Mouse (Mus musculus): Measurements from ENCODE around the gene Meaf6. TPM values are rescaled to one million over a fixed set of nuclear protein-coding genes. Genes with fewer than 3 reads are reported as not detected.
A peak's percentile ranks its signal among the peaks of the same experiment; 100 is the strongest.

The Meaf6 gene
- polyA plus RNA-seq, 1 experiment from 2014 or later = 128 TPM

DNA sequence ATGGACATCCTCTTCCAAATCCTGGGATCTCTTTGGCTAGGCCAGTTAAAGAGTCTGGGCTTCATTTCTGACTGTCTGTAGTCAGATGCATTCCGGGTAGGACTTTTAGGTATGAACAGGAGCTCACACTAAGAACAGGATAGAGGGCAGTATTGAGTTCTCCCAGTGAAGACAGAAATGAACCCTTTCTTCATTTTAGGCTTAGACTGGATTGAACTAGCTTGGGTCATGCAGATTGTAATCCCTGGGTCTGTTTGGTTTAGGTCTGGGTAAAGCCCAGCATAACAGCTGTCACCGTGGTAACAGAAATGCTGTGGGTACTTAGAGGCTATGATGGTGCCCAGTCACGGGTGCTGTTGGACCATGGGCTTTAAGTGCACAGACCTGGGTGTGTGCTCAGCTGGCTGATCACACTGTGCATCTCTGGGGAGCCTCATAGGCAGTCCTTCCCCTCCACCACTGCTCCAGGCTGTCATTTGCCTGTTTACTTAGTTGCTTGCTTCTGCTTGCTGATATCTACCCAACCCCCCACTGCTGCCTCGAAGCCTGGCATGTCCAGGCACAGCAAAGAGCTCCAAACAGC, 68.8 kb downstream of the Meaf6 start:
- H3K27me3 ChIP-seq = peaks cover 37% of the 10 kb centered on the region
- 78% methylated on average over 4 of the region's 4 CpGs for WGBS
- no peak overlapping the region for H3K27ac ChIP-seq
- H3K4me3 ChIP-seq (replicated peaks) = no peak overlapping the region
- H3K4me2 ChIP-seq = no peak overlapping the region
- no peaks in the 10 kb centered on the region; the same call in 1 of the 2 replicates for H3K4me1 ChIP-seq
- no peak for ATAC-seq (ENCODE audit: low FRiP score)
- H3K9me3 ChIP-seq = no peaks in the 10 kb centered on the region
- no peaks in the 10 kb centered on the region for H3K36me3 ChIP-seq (replicated peaks)
- H3K9ac ChIP-seq = no peak overlapping the region

GRCm38 (mm10) chr4:125155646-125156045, 70.7 kb downstream of the Meaf6 start:
- WGBS = 91% methylated on average over 5 of the region's 5 CpGs
- ATAC-seq (ENCODE audit: low FRiP score) = no peak
- Histone ChIP-seq H3K27me3 (peaks cover 42% of the 10 kb centered on the region), H3K4me3 (replicated peaks) (no peak overlapping the region), H3K4me1 (peaks cover 3% of the 10 kb centered on the region), H3K9ac (no peak overlapping the region), H3K4me2 (no peak overlapping the region), H3K36me3 (replicated peaks) (no peaks in the 10 kb centered on the region), H3K9me3 (no peaks in the 10 kb centered on the region), H3K27ac (no peak overlapping the region)

GRCm38 (mm10) chr4:125157322-125157721, 72.4 kb downstream of the Meaf6 start:
- WGBS = 80% methylated on average over 3 of the region's 3 CpGs
- Histone ChIP-seq H3K4me3 (replicated peaks) (no peak overlapping the region), H3K9me3 (no peaks in the 10 kb centered on the region), H3K27ac (no peak overlapping the region), H3K4me1 (peaks cover 9% of the 10 kb centered on the region), H3K27me3 (peaks cover 46% of the 10 kb centered on the region), H3K36me3 (replicated peaks) (no peaks in the 10 kb centered on the region), H3K4me2 (no peak overlapping the region), H3K9ac (no peak overlapping the region)
- no peak for ATAC-seq (ENCODE audit: low FRiP score)

DNA sequence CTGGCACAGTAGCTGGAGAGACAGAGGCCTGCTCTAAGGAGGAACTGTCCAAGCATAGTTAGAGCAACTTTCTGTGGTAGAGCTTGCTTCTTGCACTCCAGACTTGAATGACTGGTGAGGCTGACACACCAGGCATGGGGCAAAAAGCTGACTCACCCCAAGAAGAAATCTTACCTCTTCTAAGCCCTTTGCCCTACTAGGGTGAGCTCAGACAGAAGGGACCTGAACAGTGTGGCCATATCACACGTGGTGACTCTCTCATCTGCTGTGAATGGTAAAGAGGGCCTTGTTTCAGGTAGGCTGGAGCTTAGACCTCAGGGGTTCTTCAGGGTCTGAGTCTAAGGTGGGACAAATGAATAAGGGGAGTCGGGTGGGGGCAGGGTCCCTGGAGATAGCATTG, 73.1 kb downstream of the Meaf6 start:
- peaks cover 9% of the 10 kb centered on the region for H3K4me1 ChIP-seq
- 83% methylated on average over 2 of the region's 2 CpGs for WGBS
- no peaks in the 10 kb centered on the region for H3K36me3 ChIP-seq (replicated peaks)
- no peaks in the 10 kb centered on the region for H3K9me3 ChIP-seq
- H3K4me2 ChIP-seq = no peak overlapping the region
- H3K9ac ChIP-seq = no peak overlapping the region
- no peak overlapping the region for H3K4me3 ChIP-seq (replicated peaks)
- no peak for ATAC-seq (ENCODE audit: low FRiP score)
- H3K27ac ChIP-seq = no peak overlapping the region
- H3K27me3 ChIP-seq = peaks cover 52% of the 10 kb centered on the region

GRCm38 (mm10) chr4:125158581-125159317, 73.8 kb downstream of the Meaf6 start:
- peaks cover 54% of the 10 kb centered on the region for H3K27me3 ChIP-seq
- H3K36me3 ChIP-seq (replicated peaks) = no peaks in the 10 kb centered on the region
- H3K4me3 ChIP-seq (replicated peaks) = no peak overlapping the region
- H3K9ac ChIP-seq = no peak overlapping the region
- H3K4me1 ChIP-seq = peaks cover 9% of the 10 kb centered on the region
- no peaks in the 10 kb centered on the region for H3K9me3 ChIP-seq
- H3K27ac ChIP-seq = no peak overlapping the region
- ATAC-seq (ENCODE audit: low FRiP score) = no peak
- no peak overlapping the region for H3K4me2 ChIP-seq
- 66% methylated on average over 20 of the region's 20 CpGs for WGBS

DNA sequence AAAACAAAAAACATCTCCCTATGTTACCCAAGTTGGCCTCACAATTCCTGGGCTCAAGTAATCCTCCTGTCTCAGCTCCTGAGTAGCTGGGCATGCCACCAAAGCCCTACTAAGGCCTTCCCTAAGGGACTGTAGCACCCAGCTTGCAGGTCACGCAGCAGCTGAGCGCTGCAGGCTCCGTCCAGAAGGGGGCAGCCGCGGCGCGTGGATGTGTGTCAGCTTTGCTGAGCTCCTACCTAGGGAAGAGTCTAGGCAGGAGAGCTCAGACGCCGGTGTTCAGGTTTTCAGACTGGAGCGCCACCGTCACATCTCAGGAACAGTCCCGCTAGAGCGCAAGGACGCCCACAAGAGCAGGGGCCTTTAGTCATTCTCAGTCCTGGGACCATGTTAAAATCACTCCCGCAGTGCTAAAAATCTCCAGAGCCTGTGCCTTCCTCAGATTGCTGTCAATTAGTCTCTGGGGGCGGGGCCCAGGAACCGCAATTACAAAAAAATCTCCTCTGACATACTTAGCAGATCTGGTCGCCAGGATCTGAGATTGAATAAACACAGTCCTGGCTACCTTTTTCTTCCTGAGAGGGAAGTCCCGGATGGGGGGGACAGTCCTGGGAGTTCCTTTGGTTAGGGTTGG, 75.5 kb downstream of the Meaf6 start:
- Histone ChIP-seq H3K27ac (no peak overlapping the region; the same call in 1 of the 2 replicates), H3K27me3 (peaks cover 54% of the 10 kb centered on the region), H3K36me3 (replicated peaks) (no peaks in the 10 kb centered on the region), H3K4me2 (peak overlapping the region; percentile 46), H3K9ac (no peak overlapping the region), H3K4me1 (peaks cover 9% of the 10 kb centered on the region), H3K9me3 (no peaks in the 10 kb centered on the region), H3K4me3 (replicated peaks) (no peak overlapping the region)
- peak; percentile 73; the same call in 1 of the 2 replicates for ATAC-seq (ENCODE audit: low FRiP score)
- WGBS = 7% methylated on average over 19 of the region's 19 CpGs

DNA sequence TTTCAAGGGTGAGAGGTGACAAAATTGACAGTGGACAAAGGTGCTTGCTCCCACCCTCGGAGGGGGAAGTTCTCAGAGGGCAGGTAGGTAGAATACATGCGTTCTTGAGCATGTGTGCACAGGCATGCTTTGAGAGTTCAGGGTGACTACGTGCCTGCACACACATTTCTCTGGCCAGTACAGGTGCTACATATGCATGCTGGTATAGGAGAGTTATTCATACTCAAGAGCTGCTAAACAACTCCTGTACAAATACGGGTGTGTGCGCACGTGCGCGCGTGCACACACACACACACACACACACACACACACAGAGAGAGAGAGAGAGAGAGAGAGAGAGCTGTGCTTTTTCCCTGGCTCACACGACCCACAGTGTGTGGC, 76.0 kb downstream of the Meaf6 start:
- H3K4me2 ChIP-seq = no peak overlapping the region
- ATAC-seq (ENCODE audit: low FRiP score) = no peak
- no peak overlapping the region for H3K27ac ChIP-seq
- H3K4me3 ChIP-seq (replicated peaks) = no peak overlapping the region
- H3K9ac ChIP-seq = no peak overlapping the region
- WGBS = 75% methylated on average over 10 of the region's 10 CpGs
- H3K36me3 ChIP-seq (replicated peaks) = no peaks in the 10 kb centered on the region
- peaks cover 54% of the 10 kb centered on the region for H3K27me3 ChIP-seq
- H3K9me3 ChIP-seq = no peaks in the 10 kb centered on the region
- H3K4me1 ChIP-seq = peaks cover 9% of the 10 kb centered on the region

DNA sequence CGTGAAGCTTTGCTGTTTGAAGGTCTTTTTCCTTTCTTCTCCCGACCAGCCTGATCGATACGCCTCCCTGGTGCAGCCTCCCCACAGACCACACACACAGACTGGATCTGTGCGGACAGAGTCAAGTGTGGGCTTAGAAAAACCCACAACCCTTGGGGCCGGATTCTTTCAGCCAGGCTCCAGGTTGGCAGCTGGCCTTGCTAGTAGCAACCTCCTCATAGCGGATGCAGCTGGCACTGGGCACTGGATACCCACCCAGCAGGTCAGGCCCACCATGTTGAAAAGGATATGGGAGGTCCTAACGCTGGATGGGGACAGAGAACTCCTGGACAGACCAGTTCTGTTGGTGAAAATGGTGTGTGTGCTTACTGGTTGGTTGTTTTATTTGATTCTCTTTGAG, 76.5 kb downstream of the Meaf6 start:
- H3K9ac ChIP-seq = no peak overlapping the region
- no peak for ATAC-seq (ENCODE audit: low FRiP score)
- H3K27me3 ChIP-seq = peaks cover 54% of the 10 kb centered on the region
- H3K4me3 ChIP-seq (replicated peaks) = no peak overlapping the region
- H3K4me1 ChIP-seq = peaks cover 9% of the 10 kb centered on the region
- H3K27ac ChIP-seq = no peak overlapping the region
- no peaks in the 10 kb centered on the region for H3K9me3 ChIP-seq
- no peak overlapping the region for H3K4me2 ChIP-seq
- H3K36me3 ChIP-seq (replicated peaks) = no peaks in the 10 kb centered on the region
- 47% methylated on average over 8 of the region's 8 CpGs for whole genome bisulfite sequencing

GRCm38 (mm10) chr4:125162701-125163100, 77.8 kb downstream of the Meaf6 start:
- H3K4me2 ChIP-seq = no peak overlapping the region
- no peak overlapping the region for H3K4me3 ChIP-seq (replicated peaks)
- peaks cover 9% of the 10 kb centered on the region for H3K4me1 ChIP-seq
- WGBS = 57% methylated on average over 7 of the region's 7 CpGs
- peaks cover 51% of the 10 kb centered on the region for H3K27me3 ChIP-seq
- no peak overlapping the region for H3K27ac ChIP-seq
- ATAC-seq (ENCODE audit: low FRiP score) = no peak
- no peaks in the 10 kb centered on the region for H3K9me3 ChIP-seq
- no peak overlapping the region for H3K9ac ChIP-seq
- no peaks in the 10 kb centered on the region for H3K36me3 ChIP-seq (replicated peaks)

Other genes starting within 250 kb of the Meaf6 start
- gene Yrdc, start 234.5 kb upstream of the Meaf6 start, polyA plus RNA-seq (2016; fragmentation: Nextera tagmentation; extraction: Ambion mirVana) = 45.0 and 48.5 TPM in 2 replicates
- gene 1110065P20Rik, start 233.9 kb upstream of the Meaf6 start, polyA plus RNA-seq (2016; fragmentation: Nextera tagmentation; extraction: Ambion mirVana) = 60.1 and 64.9 TPM in 2 replicates
- 5.6 and 9.7 TPM in 2 replicates for gene Maneal, start 223.0 kb upstream of the Meaf6 start, polyA plus RNA-seq (2016; fragmentation: Nextera tagmentation; extraction: Ambion mirVana)
- gene Epha10, start 204.2 kb upstream of the Meaf6 start, polyA plus RNA-seq (2016; fragmentation: Nextera tagmentation; extraction: Ambion mirVana) = 1.2 and 1.9 TPM in 2 replicates
- gene 9930104L06Rik, start 148.1 kb upstream of the Meaf6 start, polyA plus RNA-seq (2016; fragmentation: Nextera tagmentation; extraction: Ambion mirVana) = 16.7 and 18.9 TPM in 2 replicates
- gene Cdca8, start 145.8 kb upstream of the Meaf6 start, polyA plus RNA-seq (2016; fragmentation: Nextera tagmentation; extraction: Ambion mirVana) = 243 and 257 TPM in 2 replicates
- gene Rspo1, start 98.7 kb upstream of the Meaf6 start, polyA plus RNA-seq (2016; fragmentation: Nextera tagmentation; extraction: Ambion mirVana) = 20.3 and 26.2 TPM in 2 replicates
- gene Gnl2, start 68.5 kb upstream of the Meaf6 start, polyA plus RNA-seq (2016; fragmentation: Nextera tagmentation; extraction: Ambion mirVana) = 97.1 and 103 TPM in 2 replicates
- 0.28 and 0.41 TPM in 2 replicates for gene Dnali1, start 19.4 kb upstream of the Meaf6 start, polyA plus RNA-seq (2016; fragmentation: Nextera tagmentation; extraction: Ambion mirVana)
- gene Snip1, start 18.5 kb upstream of the Meaf6 start, polyA plus RNA-seq (2016; fragmentation: Nextera tagmentation; extraction: Ambion mirVana) = 29.8 and 32.2 TPM in 2 replicates
- 0.18 and 0.23 TPM in 2 replicates for gene Zc3h12a, start 42.7 kb downstream of the Meaf6 start, polyA plus RNA-seq (2016; fragmentation: Nextera tagmentation; extraction: Ambion mirVana)

Data from forebrain, embryonic 12.5 days (tissue).